Mouse (Mus musculus): ENCODE measurements around the gene Lef1.

The Lef1 gene

DNA sequence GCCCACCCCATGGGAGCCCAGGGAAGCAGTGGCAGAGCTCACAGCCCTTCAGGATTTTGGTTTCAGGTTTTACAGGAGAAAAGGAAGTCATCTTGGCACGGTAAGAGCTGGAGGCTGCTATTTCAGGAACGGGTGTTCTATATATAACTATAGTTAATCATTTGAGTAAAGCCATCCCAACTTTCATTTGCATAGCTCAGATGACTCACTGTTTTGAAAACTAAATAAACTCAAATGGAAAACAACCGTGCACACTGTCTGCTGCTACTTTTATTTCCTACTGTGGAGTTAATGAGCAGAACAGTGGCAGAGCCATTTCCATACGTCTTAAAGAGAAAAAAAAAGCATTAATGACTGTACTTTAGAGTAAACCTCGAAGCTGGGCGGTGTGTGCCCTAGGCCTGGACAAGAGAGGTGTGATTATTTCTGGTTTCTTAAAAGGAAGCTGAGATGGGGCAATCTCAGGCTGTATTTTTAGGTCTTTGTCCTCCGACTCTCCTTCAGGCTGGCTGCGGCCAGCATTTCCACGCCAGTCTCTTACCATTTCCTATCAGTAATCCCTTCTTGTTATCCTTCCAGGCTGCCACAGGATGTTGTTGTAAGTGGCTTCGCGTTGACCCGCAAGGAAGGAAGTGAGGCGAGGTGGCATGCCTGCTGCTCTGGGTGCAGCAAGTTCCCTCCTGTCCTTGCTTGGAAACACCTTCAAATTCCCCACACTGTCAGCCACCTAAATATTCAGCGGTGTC lies 29.2 kb downstream of the Lef1 start:
- no peak for DNase-seq (ENCODE audit: low read depth, low spot score)

DNA sequence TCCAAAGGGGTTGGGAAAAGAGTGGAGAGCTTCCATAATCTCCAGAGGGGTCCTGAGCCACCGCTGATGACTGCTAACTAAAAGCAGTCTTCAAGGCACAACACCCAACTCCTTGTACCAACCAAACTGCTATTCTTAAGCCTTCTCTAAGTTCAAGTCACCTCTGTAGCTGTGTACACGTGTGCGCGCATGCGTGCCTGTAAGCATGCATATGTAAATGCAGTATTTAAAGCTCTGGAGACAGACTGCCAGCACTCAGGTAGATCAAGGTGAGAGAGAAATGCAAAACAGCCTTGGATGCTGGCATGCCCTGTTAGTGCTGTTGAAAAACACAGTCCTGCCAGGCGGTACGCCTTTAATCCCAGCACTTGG lies 29.8 kb downstream of the Lef1 start:
- DNase-seq (ENCODE audit: low read depth, low spot score): no peak

DNA sequence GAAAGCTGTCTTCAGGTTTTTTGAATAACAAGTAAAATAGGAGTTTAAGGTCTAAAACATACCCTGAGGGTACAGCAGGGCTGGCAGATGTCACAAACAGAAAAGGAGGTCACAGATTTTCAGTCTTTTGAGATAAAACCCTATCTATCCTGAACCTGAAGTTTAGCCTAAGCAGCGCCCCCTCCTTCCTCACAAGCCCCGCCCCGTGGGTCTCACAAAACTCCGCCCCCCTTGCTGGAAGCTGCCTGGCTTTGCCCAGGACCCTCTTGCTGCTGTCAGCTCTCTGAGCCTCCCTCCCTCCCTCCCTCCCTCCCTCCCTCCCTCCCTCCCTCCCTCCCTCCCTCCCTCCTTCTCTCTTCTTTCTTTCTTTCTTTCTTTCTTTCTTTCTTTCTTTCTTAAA lies 31.3 kb downstream of the Lef1 start:
- no peak for DNase-seq (ENCODE audit: low read depth, low spot score)

DNA sequence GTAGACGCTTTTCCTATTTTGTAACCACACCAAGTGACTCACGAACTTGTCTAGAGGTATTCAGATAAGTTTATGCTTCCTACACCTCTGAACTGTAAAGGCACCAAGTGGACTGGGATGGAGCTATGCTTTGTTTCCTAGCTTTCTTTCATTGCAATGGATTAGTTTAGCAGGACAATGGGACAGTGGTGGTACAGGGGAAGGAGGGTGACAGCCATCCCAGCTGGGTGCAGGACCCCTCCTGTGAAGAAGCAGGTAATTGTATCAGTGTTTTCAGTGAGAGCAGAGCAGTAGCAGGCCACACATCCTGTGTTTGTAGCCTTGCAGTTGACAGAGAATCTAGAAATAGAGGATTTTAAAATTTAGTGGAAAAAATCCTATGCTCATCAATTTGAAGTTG lies 34.0 kb downstream of the Lef1 start:
- DNase-seq (ENCODE audit: low read depth, low spot score): no peak

DNA sequence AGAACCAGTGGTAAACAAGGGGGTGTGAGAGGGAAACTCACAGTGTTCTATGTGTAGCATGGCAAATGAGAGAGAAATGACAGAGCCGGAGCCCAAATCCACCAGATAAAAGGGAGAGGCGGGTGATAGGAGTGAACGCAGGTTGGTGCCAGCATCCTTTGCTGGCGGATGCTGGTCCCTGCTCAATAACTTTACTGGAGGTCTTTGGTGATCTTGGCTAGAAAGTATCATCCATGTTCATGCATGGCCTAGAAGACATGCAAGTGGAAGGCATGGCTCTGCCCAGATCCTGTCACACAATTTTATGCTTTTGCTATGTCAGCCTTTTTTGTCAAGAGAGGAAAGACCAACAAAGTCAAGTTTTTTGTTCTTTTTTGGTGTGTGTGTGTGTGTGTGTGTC lies 42.6 kb downstream of the Lef1 start:
- DNase-seq (ENCODE audit: low read depth, low spot score): no peak

DNA sequence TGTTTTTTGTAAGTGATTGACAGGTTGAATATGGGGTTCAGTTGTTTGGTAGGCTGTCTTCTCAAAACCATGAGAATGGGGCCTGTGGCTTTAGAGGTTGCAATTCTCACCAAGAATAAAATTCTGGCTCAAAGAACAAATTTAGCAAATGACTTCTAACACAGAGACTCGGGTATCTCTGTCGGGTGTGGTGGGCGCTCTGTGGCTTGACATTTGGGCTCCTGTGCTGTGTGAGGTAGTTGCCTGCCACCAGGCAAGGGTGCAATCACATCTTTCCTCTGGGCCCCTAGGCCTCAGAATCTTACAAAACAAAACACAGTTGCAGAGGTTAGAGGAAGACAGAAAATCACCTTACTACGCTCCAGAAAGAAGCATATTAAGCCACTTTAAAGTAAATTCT lies 43.6 kb downstream of the Lef1 start:
- no peak for DNase-seq (ENCODE audit: low read depth, low spot score)

DNA sequence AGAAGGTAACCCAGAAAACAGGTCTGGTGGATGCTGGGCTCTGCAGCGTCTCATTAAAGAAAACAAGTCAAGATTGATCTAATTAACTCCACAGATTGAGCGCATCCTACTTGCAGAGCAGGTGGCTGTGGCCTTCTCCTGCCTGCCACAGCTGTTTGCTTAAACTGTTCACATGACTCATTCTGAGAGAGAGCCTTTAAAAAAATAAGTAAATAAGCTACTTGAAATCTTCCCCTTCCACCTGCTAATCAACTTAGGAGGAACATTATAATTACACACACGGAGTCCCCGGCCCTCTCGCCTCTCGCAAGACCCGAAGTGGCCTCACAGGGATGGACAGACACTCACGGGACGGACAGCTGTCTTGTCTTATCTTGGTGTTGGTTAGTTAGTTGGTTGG lies 44.3 kb downstream of the Lef1 start:
- DNase-seq (ENCODE audit: low read depth, low spot score): no peak

DNA sequence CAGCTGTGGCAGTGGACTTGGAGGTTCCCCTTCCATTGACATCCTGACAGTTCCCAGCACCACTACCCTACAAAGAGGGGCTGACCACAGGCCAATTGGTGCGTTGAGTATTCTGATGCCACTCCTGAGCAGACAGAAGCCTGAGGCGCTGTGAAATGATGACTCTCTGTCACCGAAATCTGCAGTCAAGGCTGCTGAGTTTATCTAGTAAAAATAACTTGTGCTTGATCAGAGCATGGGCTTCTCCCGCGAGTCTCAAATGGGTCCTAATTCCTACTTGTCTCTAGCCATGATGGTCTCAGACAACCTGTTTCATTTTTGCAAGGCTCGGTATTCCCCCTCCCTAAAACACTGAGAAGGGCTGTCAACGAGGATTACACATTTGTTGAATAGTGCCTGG lies 44.8 kb downstream of the Lef1 start:
- no peak for DNase-seq (ENCODE audit: low read depth, low spot score)

DNA sequence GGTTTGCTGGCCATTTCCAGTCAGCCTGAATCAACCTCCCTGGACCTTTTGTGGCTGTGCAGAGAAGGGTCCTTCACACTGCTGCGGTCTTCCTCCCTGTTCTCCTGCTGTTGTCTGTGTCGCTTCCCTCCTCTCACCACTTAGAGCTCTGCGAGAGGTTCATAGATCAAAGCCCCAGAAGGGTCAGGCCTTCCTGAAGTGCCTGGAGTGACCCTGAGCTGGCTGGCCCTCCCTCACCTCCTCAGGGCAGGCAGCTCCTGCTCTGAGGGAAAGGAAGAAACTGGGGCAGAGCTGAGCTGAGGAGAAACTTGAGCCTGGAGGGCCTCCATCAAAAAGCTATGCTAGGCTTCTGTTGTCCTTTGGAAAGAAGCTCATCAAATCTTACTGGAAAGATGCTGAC lies 45.4 kb downstream of the Lef1 start:
- no peak for DNase-seq (ENCODE audit: low read depth, low spot score)

DNA sequence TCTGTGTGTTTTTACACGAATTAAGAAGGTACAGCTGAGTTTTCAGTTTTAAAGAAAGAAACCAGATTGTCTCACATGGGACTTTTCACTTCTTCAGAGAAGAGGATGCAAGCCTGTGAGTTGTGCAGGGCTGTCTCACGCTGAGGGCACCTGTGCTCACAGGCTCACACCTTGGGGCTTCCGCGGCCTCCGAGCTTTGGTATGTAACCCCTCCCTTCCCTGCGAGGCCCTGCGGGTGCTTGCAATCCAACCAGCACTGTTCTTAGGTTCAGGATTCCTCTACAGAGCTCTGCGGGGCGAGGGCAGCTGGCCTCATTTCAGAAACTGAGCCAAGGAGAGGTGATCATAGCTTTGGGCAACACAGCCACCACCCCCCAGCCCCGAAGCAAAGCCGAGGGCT lies 46.1 kb downstream of the Lef1 start:
- DNase-seq (ENCODE audit: low read depth, low spot score): no peak

DNA sequence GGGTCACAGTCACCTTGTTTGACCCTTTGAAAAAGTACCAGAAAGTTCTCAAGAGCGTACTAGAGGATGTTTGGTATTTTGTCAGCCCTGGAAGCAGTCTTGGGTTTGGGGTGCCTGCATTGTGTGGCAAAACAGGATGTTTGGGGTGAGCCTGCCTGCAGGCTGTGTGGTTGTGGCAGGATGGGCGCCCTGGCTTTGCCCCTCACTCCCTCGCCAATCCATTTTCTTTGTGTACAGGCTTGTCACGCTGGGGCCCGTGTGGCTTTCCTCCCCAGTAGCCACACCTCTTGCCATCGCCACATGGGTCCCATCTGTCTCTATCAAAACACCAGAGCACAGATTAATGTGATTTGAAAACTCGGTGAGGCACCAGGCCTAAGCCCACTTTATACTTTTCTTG lies 47.2 kb downstream of the Lef1 start:
- no peak for DNase-seq (ENCODE audit: low read depth, low spot score)

DNA sequence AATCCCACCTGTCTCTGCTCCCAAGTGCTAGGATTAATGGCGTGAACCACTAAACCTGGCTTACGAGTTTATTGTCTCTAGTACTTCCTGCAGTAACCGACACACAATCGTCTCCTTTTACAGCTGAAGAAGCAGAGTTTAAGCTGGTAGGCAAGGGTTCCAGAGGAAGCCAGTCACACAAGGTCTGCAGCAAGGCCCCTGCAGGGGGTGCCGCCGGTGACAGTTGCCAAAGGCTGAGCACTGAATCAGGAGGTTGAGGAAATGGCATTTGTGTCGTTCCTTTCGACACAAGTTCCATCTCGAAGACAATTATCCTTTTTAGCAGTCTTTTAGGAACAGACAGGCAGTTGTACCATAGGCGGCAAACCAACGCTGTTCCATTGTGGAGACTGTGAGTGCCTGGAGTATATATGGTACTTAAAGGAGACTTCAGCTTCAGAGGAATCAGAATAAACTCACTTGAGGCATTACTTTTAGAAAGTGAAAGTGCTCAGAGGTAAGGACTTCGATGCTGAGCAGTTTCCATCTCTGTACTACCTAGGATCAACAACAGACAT lies 49.0 kb downstream of the Lef1 start:
- DNase-seq (ENCODE audit: low read depth, low spot score): no peak

DNA sequence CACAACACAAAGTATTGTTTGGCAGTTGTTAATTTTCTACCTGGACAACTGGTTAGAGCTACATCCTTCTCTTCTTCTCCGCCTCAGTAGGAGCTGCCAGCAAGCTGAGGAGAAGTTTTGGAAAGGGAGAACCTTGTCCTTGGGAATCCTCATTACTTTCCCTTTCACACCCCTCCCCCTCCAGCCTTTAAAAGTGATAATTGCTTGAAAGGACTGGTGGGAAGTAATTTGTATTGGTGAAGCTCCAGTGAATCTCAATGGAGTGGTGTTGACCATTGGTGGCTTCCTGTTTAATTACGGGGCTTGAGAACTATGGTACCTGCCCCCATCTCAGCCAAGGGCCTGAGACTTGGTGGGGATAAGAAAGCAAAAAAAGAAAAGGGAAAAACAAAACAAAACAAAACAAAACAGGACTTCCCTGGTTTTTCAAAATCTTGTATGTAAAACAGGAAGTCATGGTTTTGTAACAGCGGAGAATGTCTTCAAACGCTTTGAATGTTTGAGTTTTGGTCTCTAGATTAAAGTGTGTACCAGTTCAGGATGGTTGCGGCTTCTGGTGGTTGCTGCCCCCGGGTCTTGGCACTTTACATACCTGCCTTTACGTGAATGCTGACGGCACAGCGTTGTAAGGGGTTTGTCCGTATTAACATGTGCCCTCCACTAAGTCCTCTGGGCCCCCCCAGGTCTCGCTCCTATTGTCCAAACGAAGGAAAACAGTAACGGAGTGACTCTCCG lies 49.8 kb downstream of the Lef1 start:
- no peak for DNase-seq (ENCODE audit: low read depth, low spot score)

DNA sequence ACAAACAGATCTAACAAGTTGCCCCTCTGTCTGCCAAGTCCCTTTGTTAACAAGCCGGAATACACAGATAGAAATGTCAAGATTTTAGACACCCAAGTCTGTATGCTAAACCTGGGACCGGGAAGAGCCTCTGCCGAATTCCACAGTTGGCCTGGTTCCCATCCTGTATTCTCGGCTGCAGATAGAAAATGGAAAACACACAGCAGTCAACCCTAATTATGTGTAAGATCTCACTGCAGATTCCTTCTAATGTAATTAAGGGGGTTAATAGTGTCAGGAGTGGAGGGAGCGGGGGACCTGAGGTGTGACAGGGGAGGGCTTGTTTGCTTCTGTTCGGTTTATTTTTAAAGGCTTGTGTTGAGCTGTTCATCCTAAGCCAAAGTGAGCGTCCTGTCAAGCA lies 50.6 kb downstream of the Lef1 start:
- no peak for DNase-seq (ENCODE audit: low read depth, low spot score)

DNA sequence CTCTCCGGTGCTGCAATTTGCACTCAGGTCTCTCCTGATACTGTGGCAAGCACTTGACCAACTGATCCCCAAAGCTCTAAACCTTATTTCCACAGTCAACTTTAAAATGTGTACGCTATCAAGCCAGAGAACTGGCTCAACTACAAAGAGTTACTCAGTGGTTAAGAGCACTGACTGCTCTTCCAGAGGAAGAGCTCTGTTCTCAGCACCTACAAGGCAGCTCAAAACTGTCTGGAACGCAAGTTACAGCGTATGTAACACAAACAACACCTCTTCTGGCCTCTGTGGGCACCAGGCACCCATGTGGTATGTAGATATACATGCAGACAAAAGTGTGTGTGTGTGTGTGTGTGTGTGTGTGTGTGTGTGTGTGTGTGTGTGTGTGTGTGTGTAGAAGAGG lies 57.5 kb downstream of the Lef1 start:
- DNase-seq (ENCODE audit: low read depth, low spot score): no peak

DNA sequence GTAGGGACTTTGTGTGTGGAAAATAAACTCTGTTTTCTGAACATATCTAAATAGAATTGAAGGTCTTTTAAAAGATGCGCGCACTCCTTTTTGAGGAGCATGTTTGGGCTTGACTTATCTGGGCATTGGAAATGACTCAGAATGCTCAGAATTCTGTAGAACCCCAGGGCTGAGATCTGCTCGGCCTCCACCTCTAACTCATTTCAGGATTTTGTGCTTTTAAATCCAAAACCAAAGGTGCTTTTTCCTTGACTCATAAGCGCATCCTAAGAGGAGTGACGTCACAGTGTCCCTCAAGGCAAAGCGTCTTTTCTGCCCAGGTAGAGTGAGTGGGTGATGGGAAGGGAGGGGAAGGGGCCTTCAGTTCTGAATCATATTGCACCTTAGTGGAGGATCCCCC lies 58.9 kb downstream of the Lef1 start:
- no peak for DNase-seq (ENCODE audit: low read depth, low spot score)

DNA sequence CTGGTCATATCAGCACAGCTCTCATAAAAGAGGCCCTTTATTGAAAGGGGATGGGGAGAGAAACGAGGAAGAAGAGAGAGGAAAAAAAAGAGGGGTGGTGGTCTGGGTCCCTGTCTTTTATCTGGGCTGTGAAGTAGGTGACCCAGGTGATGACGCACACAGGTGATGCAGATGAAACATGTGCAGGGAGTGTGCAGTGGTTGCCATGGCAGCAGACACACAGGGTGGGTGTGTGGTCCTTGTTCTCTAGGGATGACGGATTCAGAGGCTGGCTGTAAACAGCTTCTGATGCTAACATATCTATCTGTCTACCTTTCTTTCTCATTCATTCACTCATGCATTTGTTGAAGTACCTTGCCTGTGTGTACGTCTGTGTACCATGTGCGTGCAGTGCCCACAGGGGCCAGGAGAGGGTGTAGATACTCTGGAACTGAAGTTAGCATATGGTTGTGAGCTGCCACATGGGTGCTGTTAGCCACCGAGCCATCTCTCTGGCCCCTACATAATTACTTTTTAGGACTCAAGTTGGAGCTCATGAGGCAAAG lies 59.9 kb downstream of the Lef1 start:
- DNase-seq (ENCODE audit: low read depth, low spot score): no peak

DNA sequence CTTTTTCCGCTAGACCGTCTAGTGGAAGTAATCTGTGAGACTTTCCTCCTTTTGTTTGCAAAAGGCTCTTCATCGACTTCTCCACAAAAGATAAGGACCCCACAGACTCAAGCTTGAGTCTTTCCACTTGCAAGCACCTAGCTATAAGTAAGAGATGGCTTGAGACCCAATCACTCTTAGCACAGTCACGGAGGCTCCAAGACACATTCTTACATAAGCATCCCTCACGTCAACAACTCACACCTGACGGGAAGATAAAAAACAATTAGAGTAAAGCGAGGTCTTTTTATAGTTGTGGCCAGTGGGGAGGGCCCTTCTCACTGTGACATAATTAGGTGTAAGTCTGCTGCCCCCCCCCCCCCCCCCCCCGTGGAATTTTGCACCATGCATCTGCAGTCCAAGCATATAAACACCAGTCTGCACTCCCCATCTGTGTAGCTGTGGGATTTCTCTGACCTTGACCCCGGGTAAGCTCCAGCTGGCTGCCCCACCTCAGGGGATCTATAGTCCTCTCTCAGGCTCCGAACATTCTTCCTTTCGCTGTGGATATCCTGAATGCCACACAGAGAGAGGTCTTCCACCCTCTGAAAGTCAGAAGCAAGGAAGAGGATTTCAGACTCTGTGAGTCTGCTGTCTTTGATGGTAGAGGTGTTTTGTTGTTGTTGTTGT lies 61.2 kb downstream of the Lef1 start:
- no peak for DNase-seq (ENCODE audit: low read depth, low spot score)

DNA sequence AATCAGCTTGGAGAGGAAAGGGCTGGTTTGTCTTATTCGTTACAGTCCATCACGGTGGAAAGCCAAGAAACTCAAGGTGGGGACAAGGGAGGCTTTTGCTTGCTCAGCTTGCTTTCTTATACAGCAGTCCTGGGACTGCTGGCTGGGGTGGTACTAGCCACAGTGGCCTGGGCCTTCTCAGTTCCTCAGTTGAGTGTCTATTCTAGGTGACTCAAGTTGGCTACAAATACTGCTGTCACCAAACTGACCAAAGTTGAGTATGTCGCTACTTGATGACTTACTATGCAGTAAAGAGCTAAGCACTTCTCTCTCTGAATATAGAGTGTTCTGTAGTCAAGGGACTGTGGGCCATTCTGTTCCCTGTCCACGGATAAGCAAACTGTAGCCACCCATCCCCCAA lies 62.0 kb downstream of the Lef1 start:
- DNase-seq (ENCODE audit: low read depth, low spot score): no peak

DNA sequence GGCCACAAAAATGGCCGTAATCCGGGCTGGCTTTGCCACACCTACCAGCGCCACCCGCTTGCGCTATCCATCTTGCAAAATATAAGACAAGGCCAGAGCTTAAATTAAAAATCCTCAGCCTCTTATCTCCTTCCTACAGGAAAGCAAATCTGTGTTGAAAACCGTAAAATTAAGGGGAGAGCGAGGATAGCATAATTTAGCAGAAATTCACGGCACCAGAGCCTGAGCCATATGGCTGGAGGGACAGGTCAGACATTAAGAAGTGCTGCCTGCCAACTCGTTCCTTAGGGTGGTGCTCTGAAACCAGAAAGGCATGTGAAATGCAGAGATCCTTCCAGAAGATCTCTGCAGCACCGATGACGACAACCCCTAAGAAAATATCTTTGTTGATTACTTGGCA lies 70.7 kb downstream of the Lef1 start:
- no peak for DNase-seq (ENCODE audit: low read depth, low spot score)

DNA sequence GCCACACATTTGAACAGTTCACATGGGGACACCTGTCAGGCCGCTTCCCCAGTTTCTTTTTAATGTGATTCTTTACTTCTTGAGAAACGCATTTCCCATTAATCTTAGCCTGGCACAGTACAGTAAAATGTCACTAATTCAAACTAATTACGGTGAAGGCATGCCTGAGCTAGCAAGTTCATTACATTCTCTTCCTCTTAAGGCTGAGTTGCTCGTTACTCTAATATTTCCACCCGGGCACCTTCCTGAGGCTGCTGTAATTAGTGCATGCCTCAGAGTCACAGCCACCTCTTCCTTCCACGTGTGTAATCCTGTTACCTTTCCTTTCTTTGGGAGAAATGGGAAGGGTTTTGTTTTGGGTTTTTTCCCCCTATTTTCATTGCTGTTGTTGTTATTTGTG lies 71.9 kb downstream of the Lef1 start:
- no peak for DNase-seq (ENCODE audit: low read depth, low spot score)

DNA sequence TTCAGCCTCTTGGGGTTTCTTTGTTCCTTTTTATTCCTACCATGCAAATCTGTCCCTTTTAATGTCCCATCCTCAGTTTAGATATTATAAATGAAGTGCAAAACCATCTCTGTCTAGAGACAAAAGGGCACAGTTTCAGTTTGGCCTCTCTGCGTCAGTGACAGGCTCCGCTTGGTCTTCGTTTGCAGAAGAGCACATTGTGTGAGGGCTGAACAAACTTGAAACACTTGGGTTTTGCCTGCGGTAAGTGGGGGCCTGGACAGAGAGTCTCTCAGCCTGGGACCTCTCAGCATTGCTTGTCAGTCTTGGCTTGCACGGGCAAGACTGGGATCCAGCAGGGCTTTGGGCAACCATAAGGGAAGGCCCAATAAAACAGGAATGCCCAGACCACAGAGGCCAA lies 75.9 kb downstream of the Lef1 start:
- DNase-seq (ENCODE audit: low read depth, low spot score): no peak

DNA sequence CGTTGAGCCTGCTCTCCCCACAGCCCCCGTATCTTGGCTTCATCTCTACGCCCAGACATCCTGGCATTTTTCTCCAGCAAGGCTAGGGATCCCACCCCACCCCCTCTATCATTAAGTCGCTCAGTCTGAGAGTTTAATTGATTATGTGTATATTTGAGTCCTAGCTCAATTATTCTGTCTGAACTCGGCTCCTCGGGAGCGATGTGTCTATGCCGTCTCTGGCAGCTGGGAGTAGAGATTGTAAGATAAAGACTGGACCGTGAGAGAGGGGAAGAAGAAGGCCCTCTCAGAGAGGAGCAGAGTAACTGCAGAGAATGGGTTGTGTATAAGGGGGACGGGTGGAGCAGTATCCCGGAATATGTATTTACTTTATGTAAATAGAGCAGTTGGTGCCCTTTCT lies 80.0 kb downstream of the Lef1 start:
- DNase-seq (ENCODE audit: low read depth, low spot score): no peak

All from retina, postnatal 7 days (tissue).